Mouse (Mus musculus) ES-Bruce4 (cell line): ENCODE results near the gene Chd6. TPM values are rescaled to one million over a fixed set of nuclear protein-coding genes. Genes with fewer than 3 reads are reported as not detected.
A peak's percentile ranks its signal among the peaks of the same experiment; 100 is the strongest.

Source experiments
- H3K27ac ChIP-seq: 2 replicates; pipeline ENCODE4 v1.5.1; 2012; ENCODE audit warnings: low read length, inconsistent platforms; ENCODE audit not compliant: insufficient read depth
- H3K27me3 ChIP-seq: 2 replicates; pipeline ENCODE4 v1.6.1; 2012; ENCODE audit warnings: mild to moderate bottlenecking, low read length, inconsistent platforms; ENCODE audit not compliant: control insufficient read depth, poor library complexity, insufficient read depth, severe bottlenecking
- H3K36me3 ChIP-seq: 2 replicates; pipeline ENCODE4 v1.6.1; 2012; ENCODE audit warnings: inconsistent platforms, mild to moderate bottlenecking, low read length, moderate library complexity; ENCODE audit not compliant: control insufficient read depth, poor library complexity, insufficient read depth, severe bottlenecking
- H3K4me1 ChIP-seq: one replicate; pipeline ENCODE4 v1.8.1; 2011; ENCODE audit warnings: low read length; ENCODE audit not compliant: control insufficient read depth, insufficient read depth
- H3K4me3 ChIP-seq: 2 replicates; pipeline ENCODE4 v1.5.1; 2011; ENCODE audit warnings: low read depth, mild to moderate bottlenecking, low read length
- H3K9ac ChIP-seq: 2 replicates; pipeline ENCODE4 v1.6.1; 2012; ENCODE audit warnings: low read depth, mild to moderate bottlenecking, inconsistent platforms; ENCODE audit not compliant: poor library complexity, severe bottlenecking
- H3K9me3 ChIP-seq: replicated peaks from 2 replicates; pipeline ENCODE4 v1.6.1; 2012; ENCODE audit warnings: mild to moderate bottlenecking, low read length, inconsistent platforms; ENCODE audit not compliant: control insufficient read depth, poor library complexity, insufficient read depth, severe bottlenecking
- CTCF ChIP-seq: IDR thresholded peaks from one replicate; pipeline ENCODE4 v1.8.1; 2011; ENCODE audit warnings: low read depth, low read length
- EP300 ChIP-seq: IDR thresholded peaks from 2 replicates; pipeline ENCODE4 v1.6.1; 2011; ENCODE audit warnings: low read depth, low read length; ENCODE audit not compliant: insufficient read depth
- POLR2A ChIP-seq: IDR thresholded peaks from one replicate; pipeline ENCODE4 v1.8.1; 2011; ENCODE audit warnings: low read length; ENCODE audit not compliant: insufficient read depth
- polyA plus RNA-seq: library from polyadenylated mRNA; stranded (reverse); fragments of >200 nt; gene quantifications from 2 replicates; pipeline ENCODE4 v1.2.4, GENCODE M21; 2011; ENCODE audit warnings: low read depth; ENCODE audit not compliant: missing spikeins, insufficient read depth, insufficient read length

Gene Chd6
- polyA plus RNA-seq, 1 experiment, result 90.4 TPM

GRCm38 (mm10) chr2:160914656-160915055 is 194.2 kb downstream of the Chd6 start:
- no peak overlapping the region for H3K27ac ChIP-seq
- peaks cover 11% of the 10 kb centered on the region for H3K27me3 ChIP-seq
- no peak for TF ChIP-seq CTCF
- no peak for TF ChIP-seq POLR2A
- no peak for TF ChIP-seq EP300
- H3K9me3 ChIP-seq, result no peaks in the 10 kb centered on the region
- H3K9ac ChIP-seq, result no peak overlapping the region
- H3K4me3 ChIP-seq, result no peak overlapping the region
- H3K36me3 ChIP-seq, result no peaks in the 10 kb centered on the region
- H3K4me1 ChIP-seq, result no peaks in the 10 kb centered on the region

GRCm38 (mm10) chr2:160912231-160912671 is 196.6 kb downstream of the Chd6 start, which contains the start of gene Emilin3:
TSS of gene Emilin3 (minus strand) at chr2:160912328.
- TF ChIP-seq POLR2A, result no peak
- no peak for TF ChIP-seq EP300
- TF ChIP-seq CTCF, result no peak
- Histone ChIP-seq H3K9ac (peak within 1 kb of the TSS; percentile 65), H3K36me3 (no peaks in the 10 kb centered on the region), H3K9me3 (no peaks in the 10 kb centered on the region), H3K4me1 (no peaks in the 10 kb centered on the region), H3K27me3 (peaks cover 11% of the 10 kb centered on the region), H3K4me3 (peak within 1 kb of the TSS; percentile 49), H3K27ac (no peak within 1 kb of the TSS)

- no peak for TF ChIP-seq EP300
- no peak for TF ChIP-seq CTCF
- TF ChIP-seq POLR2A, result no peak
- Histone ChIP-seq H3K27me3 (peaks cover 11% of the 10 kb centered on the region), H3K27ac (no peak overlapping the region), H3K4me3 (peak overlapping the region; percentile 49), H3K36me3 (no peaks in the 10 kb centered on the region), H3K9ac (peak overlapping the region; percentile 65), H3K9me3 (no peaks in the 10 kb centered on the region), H3K4me1 (no peaks in the 10 kb centered on the region)
These were observed 197.2 kb downstream of the Chd6 start for GRCm38 (mm10) chr2:160911558-160912201.

- Histone ChIP-seq H3K27me3 (peaks cover 11% of the 10 kb centered on the region), H3K4me1 (no peaks in the 10 kb centered on the region), H3K4me3 (no peak overlapping the region), H3K27ac (no peak overlapping the region), H3K9ac (no peak overlapping the region), H3K36me3 (no peaks in the 10 kb centered on the region), H3K9me3 (no peaks in the 10 kb centered on the region)
- no peak for TF ChIP-seq POLR2A
- TF ChIP-seq CTCF, result no peak
- TF ChIP-seq EP300, result no peak
These were observed 198.2 kb downstream of the Chd6 start for GRCm38 (mm10) chr2:160910633-160911032.

- no peak for TF ChIP-seq EP300
- TF ChIP-seq POLR2A, result no peak
- no peak for TF ChIP-seq CTCF
- Histone ChIP-seq H3K9me3 (no peaks in the 10 kb centered on the region), H3K27ac (no peak overlapping the region), H3K27me3 (peaks cover 11% of the 10 kb centered on the region), H3K4me3 (no peak overlapping the region), H3K9ac (no peak overlapping the region), H3K4me1 (no peaks in the 10 kb centered on the region), H3K36me3 (no peaks in the 10 kb centered on the region)
These were observed 200.3 kb downstream of the Chd6 start for GRCm38 (mm10) chr2:160908607-160909006.

GRCm38 (mm10) chr2:160906101-160906500 is 202.8 kb downstream of the Chd6 start:
- H3K27ac ChIP-seq, result no peak overlapping the region
- no peaks in the 10 kb centered on the region for H3K9me3 ChIP-seq
- TF ChIP-seq EP300, result no peak
- no peak for TF ChIP-seq POLR2A
- TF ChIP-seq CTCF, result no peak
- H3K36me3 ChIP-seq, result no peaks in the 10 kb centered on the region
- H3K9ac ChIP-seq, result no peak overlapping the region
- no peak overlapping the region for H3K4me3 ChIP-seq
- no peaks in the 10 kb centered on the region for H3K4me1 ChIP-seq
- 0 out of 2 replicates have a peak, but pooled peaks cover 1% of the 10 kb centered on the region for H3K27me3 ChIP-seq
